Mouse (Mus musculus) cerebellum, adult 2 months (tissue): ENCODE data around the gene Spast. TPM values are rescaled to one million over a fixed set of nuclear protein-coding genes. Genes with fewer than 3 reads are reported as not detected.
"Not testable (repeated sequence)": the region's sequence is repeated elsewhere in the genome, so short reads cannot be mapped to it uniquely, and the experiment has no call there.

Experiments used
- DNase-seq, 2 experiments: peaks; one replicate each; pipeline ENCODE4 v3.0.0; 2021
- H3K27ac ChIP-seq: fragments of 200-500 bp; 2 replicates; pipeline ENCODE4 v1.5.1; 2012; ENCODE audit warnings: low read length, control low read depth, inconsistent platforms; ENCODE audit not compliant: insufficient read depth
- H3K27me3 ChIP-seq: fragments of 200-500 bp; 2 replicates; pipeline ENCODE4 v1.6.1; 2012; ENCODE audit warnings: inconsistent platforms, mild to moderate bottlenecking, low read length, moderate library complexity; ENCODE audit not compliant: control insufficient read depth, insufficient read depth
- H3K4me1 ChIP-seq: fragments of 200-500 bp; 2 replicates; pipeline ENCODE4 v1.6.1; 2011; ENCODE audit warnings: low read length; ENCODE audit not compliant: control insufficient read depth, insufficient read depth
- H3K4me3 ChIP-seq: fragments of 200-500 bp; replicated peaks from 2 replicates; pipeline ENCODE3; 2011; ENCODE audit warnings: mild to moderate bottlenecking, low read depth, low read length, control low read depth; ENCODE audit not compliant: insufficient read depth
- CTCF ChIP-seq: fragments of 200-500 bp; IDR thresholded peaks from 2 replicates; pipeline ENCODE4 v1.5.1; 2011; ENCODE audit warnings: low read depth, mild to moderate bottlenecking, control low read depth, low read length, moderate library complexity, borderline replicate concordance; ENCODE audit not compliant: insufficient read depth
- POLR2A ChIP-seq: fragments of 200-500 bp; IDR thresholded peaks from 2 replicates; pipeline ENCODE4 v1.6.1; 2011; ENCODE audit warnings: low read length, control low read depth, borderline replicate concordance; ENCODE audit not compliant: insufficient read depth
- WGBS: fragments of 180-500 bp; shearing (Covaris S2); methylation state at CpG from one replicate; pipeline ENCODE4 v1.1.7; 2018; 5-methylcytosine and 5-hydroxymethylcytosine counted together
- polyA plus RNA-seq: library from polyadenylated mRNA; depleted of rRNA; stranded (reverse); fragments of >200 nt; gene quantifications from 2 replicates; pipeline ENCODE4 v1.2.3, GENCODE M21; 2012

Gene Spast
- polyA plus RNA-seq, 1 experiment = 24.4 TPM

GRCm38 (mm10) chr17:74295026-74295970, 43.5 kb upstream of the Spast start, which contains the start of gene Memo1:
TSS of gene Memo1 (minus strand) at chr17:74295521.
- peak within 1 kb of the TSS; percentile 94 for H3K27ac ChIP-seq
- peak within 1 kb of the TSS; percentile 90 for H3K4me3 ChIP-seq
- no peaks in the 10 kb centered on the region; the same call in 1 of the 2 replicates for H3K4me1 ChIP-seq
- TF ChIP-seq CTCF = no peak
- TF ChIP-seq POLR2A = 0 out of 2 replicates have a peak, but pooled peaks have one; percentile 16
- H3K27me3 ChIP-seq = no peaks in the 10 kb centered on the region
- WGBS = under 1% methylated on average over 64 of the region's 110 CpGs
- DNase-seq = peak; percentile 76 to 79

DNA sequence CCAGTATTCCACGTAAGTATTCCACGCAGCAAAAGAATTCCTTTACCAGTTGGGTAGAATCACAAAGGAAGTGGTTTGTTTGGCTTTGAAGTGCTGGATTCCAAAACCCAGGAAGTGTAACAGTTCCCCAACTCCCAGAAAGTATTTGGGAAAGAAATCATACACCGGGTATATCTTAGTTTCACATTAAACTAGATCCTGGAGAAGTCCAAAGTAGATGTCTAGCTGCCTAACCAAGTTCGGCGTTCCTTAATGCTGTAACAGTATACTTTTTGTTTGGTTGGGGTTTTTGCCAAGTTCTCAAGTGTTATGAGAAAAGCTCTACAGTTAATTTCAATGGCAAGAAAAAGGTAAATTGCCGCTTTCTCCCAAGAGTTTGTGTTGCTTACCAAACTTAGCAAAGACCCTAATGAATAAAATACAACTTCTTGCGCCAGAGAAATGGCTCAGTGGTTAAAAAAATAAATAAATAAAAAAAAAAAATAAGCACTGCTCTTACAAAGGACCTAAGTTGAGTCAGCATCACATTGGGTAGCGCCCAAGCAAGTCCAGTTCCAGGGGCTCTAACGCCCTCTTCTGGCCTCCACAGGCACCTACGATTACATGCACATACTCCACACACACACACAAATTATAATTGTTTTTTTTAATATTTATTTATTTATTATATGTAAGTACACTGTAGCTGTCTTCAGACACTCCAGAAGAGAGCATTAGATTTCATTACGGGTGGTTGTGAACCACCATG, 42.5 kb upstream of the Spast start:
- DNase-seq = peak in 1 of 2 experiments; percentile 17
- Histone ChIP-seq H3K27ac (no peak overlapping the region), H3K4me1 (no peaks in the 10 kb centered on the region; the same call in 1 of the 2 replicates), H3K27me3 (no peaks in the 10 kb centered on the region), H3K4me3 (peak overlapping the region; percentile 90)
- 55% methylated on average over 11 of the region's 11 CpGs for WGBS
- TF ChIP-seq CTCF (peak; percentile 25; the same call in 1 of the 2 replicates), POLR2A (no peak)

- H3K4me1 ChIP-seq, H3K4me3 ChIP-seq, H3K27ac ChIP-seq, DNase-seq, H3K27me3 ChIP-seq: not testable (repeated sequence)
- 88% methylated on average over 5 of the region's 5 CpGs for WGBS
These were observed 41.8 kb upstream of the Spast start for GRCm38 (mm10) chr17:74296991-74297390.

- 78% methylated on average over 5 of the region's 5 CpGs for WGBS
- TF ChIP-seq POLR2A = no peak
- TF ChIP-seq CTCF = no peak
- Histone ChIP-seq H3K27ac (no peak overlapping the region), H3K27me3 (no peaks in the 10 kb centered on the region), H3K4me1 (no peaks in the 10 kb centered on the region), H3K4me3 (no peak overlapping the region)
- no peak for DNase-seq
These were observed 38.7 kb upstream of the Spast start for GRCm38 (mm10) chr17:74300089-74300488.

DNA sequence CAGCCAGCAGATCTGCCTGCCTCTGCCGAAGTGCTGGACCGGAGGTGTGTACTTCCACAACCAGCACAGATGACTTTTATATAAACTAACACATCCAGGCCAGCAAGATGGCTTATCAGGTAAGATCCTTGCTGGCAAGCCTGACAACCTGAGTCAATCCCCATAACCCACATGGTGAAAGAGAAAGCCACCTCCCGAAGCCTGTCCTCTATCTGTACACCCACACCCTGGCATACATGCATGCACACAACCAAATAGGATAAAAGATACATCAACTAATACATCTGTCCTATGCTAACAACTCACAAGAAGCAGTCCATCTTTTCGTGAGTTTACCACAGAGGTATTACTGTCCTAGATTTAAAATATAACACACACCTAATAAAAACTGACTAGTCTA, 34.7 kb upstream of the Spast start:
- H3K27me3 ChIP-seq = no peaks in the 10 kb centered on the region
- 91% methylated on average over 4 of the region's 4 CpGs for WGBS
- no peak for DNase-seq
- H3K27ac ChIP-seq = no peak overlapping the region
- no peaks in the 10 kb centered on the region for H3K4me1 ChIP-seq
- H3K4me3 ChIP-seq = no peak overlapping the region
- TF ChIP-seq CTCF = no peak
- no peak for TF ChIP-seq POLR2A

GRCm38 (mm10) chr17:74305616-74306015, 33.2 kb upstream of the Spast start:
- Histone ChIP-seq H3K27ac (no peak overlapping the region), H3K4me3 (no peak overlapping the region), H3K4me1 (no peaks in the 10 kb centered on the region), H3K27me3 (no peaks in the 10 kb centered on the region)
- DNase-seq = no peak
- TF ChIP-seq CTCF (no peak), POLR2A (no peak)
- WGBS = 95% methylated on average over 4 of the region's 4 CpGs

DNA sequence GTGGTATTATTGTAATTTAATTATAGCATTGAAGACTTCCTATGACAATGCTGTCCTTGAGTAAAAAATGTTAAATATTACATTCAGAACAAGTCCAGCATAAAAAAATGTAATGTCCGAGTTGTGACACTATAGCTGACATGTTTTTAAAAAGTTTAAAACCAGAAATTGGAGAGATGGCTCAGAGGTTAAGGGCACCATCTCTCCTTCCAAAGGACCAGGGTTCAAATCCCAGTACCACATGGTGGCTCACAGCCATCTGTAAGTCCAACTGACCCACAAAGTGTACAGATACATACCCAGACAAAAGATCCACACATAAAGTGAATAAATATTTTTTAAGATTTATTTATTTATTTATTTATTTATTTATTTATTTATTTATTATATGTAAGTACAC, 32.8 kb upstream of the Spast start:
- Histone ChIP-seq H3K4me1 (no peaks in the 10 kb centered on the region), H3K27me3 (no peaks in the 10 kb centered on the region), H3K4me3 (no peak overlapping the region), H3K27ac (no peak overlapping the region)
- WGBS = 94% methylated on average over 1 of the region's 1 CpGs
- TF ChIP-seq CTCF = no peak
- no peak for TF ChIP-seq POLR2A
- no peak for DNase-seq

DNA sequence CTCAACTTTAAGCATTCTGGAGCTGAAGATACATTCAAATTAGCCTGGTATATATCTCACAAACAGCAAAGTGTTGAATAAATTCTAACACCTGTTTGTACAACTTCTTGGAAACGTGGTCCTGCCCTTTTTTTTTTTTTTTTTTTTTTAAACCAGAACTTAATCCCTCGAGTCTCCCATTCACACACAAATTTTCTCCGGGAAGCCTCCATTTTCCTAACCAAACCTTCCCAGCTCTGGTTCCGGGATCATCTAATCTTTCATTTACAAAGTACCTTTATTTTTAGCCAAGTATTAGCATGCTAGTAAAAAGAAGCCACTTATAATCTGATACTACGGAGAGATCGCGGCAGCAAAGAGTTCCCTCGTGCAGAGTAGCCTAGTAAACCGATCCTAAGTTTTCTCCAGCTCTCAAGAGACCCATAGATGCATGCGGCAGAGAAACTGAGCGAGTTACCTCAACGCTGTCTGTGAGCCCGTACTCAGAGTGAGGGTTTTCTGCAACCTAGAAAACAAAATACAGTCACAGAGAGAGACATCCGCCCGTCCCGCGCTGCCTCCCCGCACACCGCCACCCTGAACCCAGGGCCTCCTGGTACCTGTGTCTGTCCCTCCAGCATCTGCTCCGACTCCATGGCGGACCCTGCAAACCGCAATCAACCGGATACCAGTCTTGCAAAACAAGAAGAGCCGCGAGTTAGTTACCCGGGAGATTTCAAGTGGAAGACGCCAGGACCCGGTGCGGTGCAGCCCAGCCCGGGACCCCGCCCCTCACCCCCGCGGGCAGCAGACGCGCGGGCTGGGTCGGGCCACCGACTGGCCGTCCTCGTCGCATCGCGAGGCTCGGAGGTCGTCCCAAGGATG, 23.1 kb upstream of the Spast start:
- Histone ChIP-seq H3K4me3 (peak overlapping the region; percentile 69), H3K4me1 (no peaks in the 10 kb centered on the region), H3K27me3 (no peaks in the 10 kb centered on the region), H3K27ac (peak overlapping the region; percentile 68; the same call in 1 of the 2 replicates)
- TF ChIP-seq POLR2A (no peak), CTCF (no peak)
- no peak for DNase-seq
- under 1% methylated on average over 45 of the region's 45 CpGs for WGBS
